Mouse (Mus musculus) c-Kit-positive CD71-negative TER-119-negative erythroid progenitor cells, embryonic 14.5 days (primary cell): ENCODE measurements around the gene Pds5a.

ENCODE experiments used
- DNase-seq: peaks from one replicate; pipeline ENCODE4 v3.0.0-alpha.2; 2013; ENCODE audit warnings: low read depth

Gene Pds5a

DNA sequence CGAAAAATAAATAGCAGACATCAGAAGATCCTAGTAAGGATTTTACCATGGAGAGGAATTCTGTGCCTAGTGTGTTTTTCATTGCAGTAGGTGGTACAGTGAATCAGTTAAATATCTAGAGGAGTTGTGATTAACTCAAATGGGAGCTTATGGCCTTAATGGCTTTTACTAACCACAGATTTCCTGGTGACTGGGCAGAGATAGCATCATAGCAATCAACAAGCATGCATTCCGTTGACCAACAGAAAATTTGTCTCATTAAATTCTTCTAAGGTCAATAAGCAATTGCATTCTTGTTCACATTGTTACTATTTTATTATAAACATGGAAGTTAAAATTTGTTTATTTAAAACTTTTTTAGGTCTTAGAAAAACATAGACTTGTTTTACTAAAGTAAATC lies 132.6 kb downstream of the Pds5a start:
- DNase-seq: no peak

DNA sequence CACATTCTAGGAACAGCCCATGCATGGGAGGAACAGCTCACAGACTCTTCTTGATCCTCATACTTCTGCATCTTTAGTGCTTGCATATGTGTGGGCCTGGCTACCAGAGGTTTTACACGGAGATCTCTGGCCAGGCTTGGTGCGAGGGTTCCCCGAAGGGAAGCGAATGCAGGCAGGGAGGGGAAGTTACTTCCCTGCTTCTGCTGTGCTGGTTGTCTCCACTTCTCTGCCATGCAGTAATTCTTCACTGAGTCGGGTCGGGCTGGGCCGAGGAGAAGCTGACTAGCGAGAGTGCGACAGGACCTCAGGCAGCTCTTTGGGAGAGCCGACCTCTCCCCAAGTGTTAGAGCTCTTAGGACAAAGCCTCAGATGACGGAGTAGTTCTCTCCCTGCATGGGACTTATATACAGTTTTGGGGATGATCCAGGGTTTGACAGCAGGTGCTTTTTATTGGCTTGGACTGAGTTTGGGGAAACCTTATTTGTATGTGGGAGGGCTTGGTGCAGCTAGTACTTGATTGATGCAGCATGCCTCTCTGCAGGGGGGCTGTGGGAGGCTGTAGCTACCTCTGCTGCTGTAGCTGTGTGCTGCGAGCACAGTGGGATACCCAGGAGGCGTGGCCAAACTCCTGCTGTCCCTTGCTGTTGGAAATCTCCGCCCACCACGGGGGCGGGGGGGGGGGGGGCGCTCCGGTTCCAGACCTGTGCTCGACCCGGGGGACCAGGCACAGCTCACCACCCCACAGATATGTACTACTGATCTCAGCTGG lies 136.8 kb downstream of the Pds5a start:
- no peak for DNase-seq

DNA sequence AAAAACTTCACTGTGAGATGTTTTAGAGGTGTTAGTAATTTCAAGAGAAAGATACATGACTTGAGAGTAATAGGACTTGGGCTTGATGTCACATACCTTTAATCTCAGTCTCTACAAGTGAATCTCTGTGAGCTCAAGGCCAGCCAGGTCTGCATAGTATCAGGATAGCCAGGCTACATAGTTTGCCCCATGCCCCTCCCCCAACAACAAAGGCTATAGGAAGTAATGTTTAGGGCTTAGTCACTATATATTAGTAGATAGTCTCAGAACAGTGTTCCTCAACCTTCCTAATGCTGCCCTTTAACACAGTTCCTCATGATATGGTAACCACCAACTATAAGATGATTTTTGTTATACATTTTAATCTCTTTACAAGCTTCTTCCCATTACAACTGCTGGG lies 141.0 kb downstream of the Pds5a start:
- DNase-seq: no peak
